Mouse (Mus musculus): ENCODE results near the gene Gpr143. TPM values are rescaled to one million over a fixed set of nuclear protein-coding genes. Genes with fewer than 3 reads are reported as not detected.

The Gpr143 gene
- not detected in 2 replicates for total RNA-seq (2014; rRNA removed; ENCODE audit: low replicate concordance)
- polyA plus RNA-seq (2015; fragmentation: Nextera tagmentation; extraction: Ambion mirVana): 0.12 TPM in 2 replicates

GRCm38 (mm10) chrX:152781720-152782403 is at the start of gene Gpr143:
Gene Gpr143, plus strand, starts transcription at chrX:152781921.
- Histone ChIP-seq H3K27ac (ENCODE audit: low read depth) (no peak within 1 kb of the TSS), H3K9ac (replicated peaks; ENCODE audit: low read depth, low read length) (no peak within 1 kb of the TSS), H3K36me3 (replicated peaks; ENCODE audit: control insufficient read depth, insufficient read depth, low read length) (no peaks in the 10 kb centered on the region), H3K9me3 (replicated peaks; ENCODE audit: control insufficient read depth, low read length) (no peaks in the 10 kb centered on the region), H3K27me3 (ENCODE audit: control insufficient read depth, insufficient read depth, low read length) (0 out of 2 replicates have a peak, but pooled peaks cover 6% of the 10 kb centered on the region), H3K4me1 (ENCODE audit: control insufficient read depth, insufficient read depth) (no peaks in the 10 kb centered on the region; the same call in 1 of the 2 replicates), H3K4me3 (ENCODE audit: low read depth, low read length) (peak within 1 kb of the TSS; percentile 18), H3K4me2 (ENCODE audit: low read depth, low read length) (peak within 1 kb of the TSS; percentile 58)
- ATAC-seq (ENCODE audit: insufficient read depth, low read depth) (no peak), DNase-seq (ENCODE audit: low spot score) (no peak)
- no peak for TF ChIP-seq EP300 (IDR thresholded peaks at IDR 0.05; ENCODE audit: low read depth)
- no peak for TF ChIP-seq CTCF (IDR thresholded peaks at IDR 0.05; ENCODE audit: low read depth)
- WGBS: 17% methylated on average over 25 of the region's 26 CpGs

- no peak for DNase-seq (ENCODE audit: low spot score)
- TF ChIP-seq EP300 (IDR thresholded peaks at IDR 0.05; ENCODE audit: low read depth) (no peak), CTCF (IDR thresholded peaks at IDR 0.05; ENCODE audit: low read depth) (no peak)
- no peaks in the 10 kb centered on the region for H3K36me3 ChIP-seq (replicated peaks; ENCODE audit: control insufficient read depth, insufficient read depth, low read length)
- H3K4me2 ChIP-seq (ENCODE audit: low read depth, low read length): no peak overlapping the region
- H3K4me1 ChIP-seq (ENCODE audit: control insufficient read depth, insufficient read depth): no peaks in the 10 kb centered on the region; the same call in 1 of the 2 replicates
- H3K9ac ChIP-seq (replicated peaks; ENCODE audit: low read depth, low read length): no peak overlapping the region
- no peak for ATAC-seq (ENCODE audit: insufficient read depth, low read depth)
- no peak overlapping the region for H3K27ac ChIP-seq (ENCODE audit: low read depth)
- H3K9me3 ChIP-seq (replicated peaks; ENCODE audit: control insufficient read depth, low read length): no peaks in the 10 kb centered on the region
- no peaks in the 10 kb centered on the region for H3K27me3 ChIP-seq (ENCODE audit: control insufficient read depth, insufficient read depth, low read length)
- no peak overlapping the region for H3K4me3 ChIP-seq (ENCODE audit: low read depth, low read length)
Observed at GRCm38 (mm10) chrX:152735283-152735682, 46.4 kb upstream of the Gpr143 start.

- WGBS: 35% methylated on average over 2 of the region's 2 CpGs
Observed at GRCm38 (mm10) chrX:152738191-152738590, 43.5 kb upstream of the Gpr143 start.

GRCm38 (mm10) chrX:152738759-152739368 is 42.9 kb upstream of the Gpr143 start:
- Histone ChIP-seq H3K4me1 (ENCODE audit: control insufficient read depth, insufficient read depth) (no peaks in the 10 kb centered on the region; the same call in 1 of the 2 replicates), H3K9ac (replicated peaks; ENCODE audit: low read depth, low read length) (no peak overlapping the region), H3K36me3 (replicated peaks; ENCODE audit: control insufficient read depth, insufficient read depth, low read length) (no peaks in the 10 kb centered on the region), H3K27ac (ENCODE audit: low read depth) (no peak overlapping the region), H3K4me3 (ENCODE audit: low read depth, low read length) (no peak overlapping the region), H3K9me3 (replicated peaks; ENCODE audit: control insufficient read depth, low read length) (no peaks in the 10 kb centered on the region), H3K4me2 (ENCODE audit: low read depth, low read length) (no peak overlapping the region), H3K27me3 (ENCODE audit: control insufficient read depth, insufficient read depth, low read length) (no peaks in the 10 kb centered on the region)
- WGBS: 70% methylated on average over 4 of the region's 4 CpGs
- no peak for DNase-seq (ENCODE audit: low spot score)
- no peak for ATAC-seq (ENCODE audit: insufficient read depth, low read depth)
- TF ChIP-seq CTCF (IDR thresholded peaks at IDR 0.05; ENCODE audit: low read depth) (no peak), EP300 (IDR thresholded peaks at IDR 0.05; ENCODE audit: low read depth) (no peak)

More at GRCm38 (mm10) chrX:152738191-152738590, 43.5 kb upstream of the Gpr143 start:
- TF ChIP-seq CTCF (IDR thresholded peaks at IDR 0.05; ENCODE audit: low read depth) (no peak), EP300 (IDR thresholded peaks at IDR 0.05; ENCODE audit: low read depth) (no peak)
- no peaks in the 10 kb centered on the region for H3K36me3 ChIP-seq (replicated peaks; ENCODE audit: control insufficient read depth, insufficient read depth, low read length)
- H3K4me2 ChIP-seq (ENCODE audit: low read depth, low read length): no peak overlapping the region
- no peaks in the 10 kb centered on the region for H3K9me3 ChIP-seq (replicated peaks; ENCODE audit: control insufficient read depth, low read length)
- H3K27ac ChIP-seq (ENCODE audit: low read depth): no peak overlapping the region
- H3K9ac ChIP-seq (replicated peaks; ENCODE audit: low read depth, low read length): no peak overlapping the region
- no peaks in the 10 kb centered on the region for H3K27me3 ChIP-seq (ENCODE audit: control insufficient read depth, insufficient read depth, low read length)
- ATAC-seq (ENCODE audit: insufficient read depth, low read depth): no peak
- H3K4me3 ChIP-seq (ENCODE audit: low read depth, low read length): no peak overlapping the region
- no peaks in the 10 kb centered on the region; the same call in 1 of the 2 replicates for H3K4me1 ChIP-seq (ENCODE audit: control insufficient read depth, insufficient read depth)
- DNase-seq (ENCODE audit: low spot score): no peak

- no peak overlapping the region for H3K4me3 ChIP-seq (ENCODE audit: low read depth, low read length)
- H3K9ac ChIP-seq (replicated peaks; ENCODE audit: low read depth, low read length): no peak overlapping the region
- H3K27ac ChIP-seq (ENCODE audit: low read depth): peak overlapping the region; percentile 46; the same call in 1 of the 2 replicates
- H3K9me3 ChIP-seq (replicated peaks; ENCODE audit: control insufficient read depth, low read length): no peaks in the 10 kb centered on the region
- no peak for DNase-seq (ENCODE audit: low spot score)
- no peak overlapping the region for H3K4me2 ChIP-seq (ENCODE audit: low read depth, low read length)
- H3K27me3 ChIP-seq (ENCODE audit: control insufficient read depth, insufficient read depth, low read length): no peaks in the 10 kb centered on the region
- no peak for ATAC-seq (ENCODE audit: insufficient read depth, low read depth)
- TF ChIP-seq CTCF (IDR thresholded peaks at IDR 0.05; ENCODE audit: low read depth) (no peak), EP300 (IDR thresholded peaks at IDR 0.05; ENCODE audit: low read depth) (no peak)
- H3K36me3 ChIP-seq (replicated peaks; ENCODE audit: control insufficient read depth, insufficient read depth, low read length): no peaks in the 10 kb centered on the region
- no peaks in the 10 kb centered on the region for H3K4me1 ChIP-seq (ENCODE audit: control insufficient read depth, insufficient read depth)
Observed at GRCm38 (mm10) chrX:152743642-152744041, 38.1 kb upstream of the Gpr143 start.

Data from heart, postnatal 0 days (tissue).